ENCODE assay signal across 17 mouse cellular contexts in the genomic region with DNA sequence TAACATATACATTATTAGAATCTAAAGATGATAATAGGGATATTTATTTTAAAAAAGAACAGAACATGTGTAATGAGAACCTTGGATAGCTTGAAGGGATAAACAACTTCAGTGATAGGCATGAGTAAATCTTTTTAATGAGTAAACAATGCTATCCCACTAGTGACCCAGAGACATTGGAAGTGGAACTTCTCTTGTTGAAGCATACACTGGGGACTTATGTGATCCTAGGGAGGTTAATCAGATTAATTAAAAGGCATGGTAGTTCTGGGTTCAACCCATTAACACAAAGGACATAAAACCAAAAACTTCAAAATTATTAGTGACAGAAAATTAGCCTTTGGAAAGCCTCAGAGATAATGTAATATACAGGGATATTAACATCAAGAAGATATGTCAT.
A peak's percentile ranks its signal among the peaks of the same experiment; 100 is the strongest.
DNase-seq lines count a peak whose midpoint lies in the region; ATAC-seq lines count a peak whose summit lies in the region.
"Had no signal": no experiment of that assay in that cellular context is flagged by ENCODE, and none has a peak within 500 bp of the region (broad histone marks: within the 10 kb centered on the region; RNA-seq: fewer than 3 reads in every experiment).

No protein-coding gene starts in this region.

- DNase-seq in retina, embryonic 14.5 days (ENCODE audit: low spot score): peak; percentile 60
- DNase-seq in retina, postnatal 1 day: peak; percentile 59
- no peak for DNase-seq in right cerebral cortex, postnatal 36 days (ENCODE audit: low spot score in 2 of 2)
- DNase-seq: adrenal gland, adult 2 months; adrenal gland, adult 8-10 months; adrenal gland, postnatal 10 days; adrenal gland, postnatal 14 days; adrenal gland, postnatal 25 days; adrenal gland, postnatal 36 days; B cell, adult 2 months; cerebellum, adult 11 months; cerebellum, adult 11-12 months; cerebellum, adult 18-20 months had no signal

- no peak for ATAC-seq in frontal cortex, adult (ENCODE audit: low TSS enrichment)
- ATAC-seq: activated CD4-positive, CD25-positive, alpha-beta regulatory T cell, adult 4 months; CD4-positive, CD25-positive, alpha-beta regulatory T cell, adult 4 months; Patski had no signal

Comparison
In these comparisons a context has a peak if more than half of its experiments do, and no peak if none do; other contexts are left out.
1. DNase-seq: peak in retina, embryonic 14.5 days (single experiment) and retina, postnatal 1 day (single experiment); none in right cerebral cortex, postnatal 36 days (0 of 2).